Mouse (Mus musculus) E14TG2a.4 (cell line): ENCODE results near the gene Syt7.

Source experiments
- CTCF ChIP-seq: conservative IDR thresholded peaks from 2 replicates; pipeline ENCODE4 v1.5.1; 2014; ENCODE audit warnings: low read length
- NANOG ChIP-seq: IDR thresholded peaks from 2 replicates; pipeline ENCODE4 v1.6.1; 2014; ENCODE audit warnings: borderline replicate concordance, low read length, mixed read lengths
- POU5F1 ChIP-seq: IDR thresholded peaks from 2 replicates; pipeline ENCODE4 v1.6.1; 2014; ENCODE audit warnings: low read length, borderline replicate concordance

DNA sequence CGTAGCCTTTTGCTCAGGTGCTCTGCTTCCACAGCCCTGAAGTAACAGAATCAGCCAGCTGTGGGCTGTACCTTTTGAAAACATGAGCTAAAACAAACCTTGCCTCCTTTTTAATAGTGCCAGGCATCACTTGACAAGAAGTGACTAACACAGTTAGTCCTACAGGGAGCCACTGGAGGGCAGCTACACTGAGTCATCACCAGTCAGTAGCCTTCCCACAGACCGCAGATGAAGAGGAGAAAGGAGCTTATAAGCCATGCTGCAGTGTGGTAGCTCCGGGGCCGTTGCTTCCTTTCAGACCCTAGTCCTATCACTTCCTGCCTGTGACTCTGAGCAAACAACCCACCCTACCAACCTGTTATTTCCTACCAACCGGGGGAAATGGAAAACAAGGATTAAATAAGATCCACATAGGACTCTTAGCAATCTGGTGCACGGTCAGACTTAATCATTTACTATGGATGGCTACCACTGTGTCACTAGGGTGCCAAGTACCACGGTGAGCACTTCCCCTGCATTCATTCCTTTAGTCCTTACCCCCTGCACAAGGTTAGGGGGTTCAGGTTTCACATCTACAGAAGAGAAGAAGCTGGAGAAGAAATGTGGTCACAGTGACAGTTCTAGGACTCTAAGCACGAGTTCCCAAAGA, 108.7 kb downstream of the Syt7 start:
- TF ChIP-seq CTCF = no peak
- no peak for TF ChIP-seq POU5F1
- TF ChIP-seq NANOG = no peak
